Mouse (Mus musculus): ENCODE measurements around the gene Thrb. TPM values are rescaled to one million over a fixed set of nuclear protein-coding genes. Genes with fewer than 3 reads are reported as not detected.
"Not testable (repeated sequence)": the region's sequence is repeated elsewhere in the genome, so short reads cannot be mapped to it uniquely, and the experiment has no call there.

The Thrb gene
- total RNA-seq, 2 experiments from 2014 or later: 30.3 to 33.9 TPM

GRCm38 (mm10) chr14:17917124-17917763 lies 257.2 kb downstream of the Thrb start:
- no peak for DNase-seq
- intact Hi-C loops (cut with DNase I): no loop called here

GRCm38 (mm10) chr14:17917899-17918298 lies 257.8 kb downstream of the Thrb start:
- intact Hi-C loops (cut with DNase I): no loop called here
- no peak for DNase-seq

- no peak for DNase-seq
- intact Hi-C loops (cut with DNase I): no loop called here
These were observed 263.0 kb downstream of the Thrb start for GRCm38 (mm10) chr14:17922807-17923704.

GRCm38 (mm10) chr14:17927469-17927868 lies 267.4 kb downstream of the Thrb start:
- peak; percentile 32 to 36 for DNase-seq
- intact Hi-C loops (cut with DNase I): loop anchor here (1.0 to 5.0 kb wide), 3 partner anchors 185 to 525 kb away; no protein-coding TSS in a partner anchor

- intact Hi-C loops (cut with DNase I): loop anchor here (5.0 kb wide), 1 partner anchor 187 kb away; no protein-coding TSS in a partner anchor
- DNase-seq: no peak
These were observed 269.5 kb downstream of the Thrb start for GRCm38 (mm10) chr14:17929585-17929984.

- no peak for DNase-seq
- intact Hi-C loops (cut with DNase I): no loop called here
These were observed 273.4 kb downstream of the Thrb start for GRCm38 (mm10) chr14:17933475-17933874.

GRCm38 (mm10) chr14:17934779-17935178 lies 274.7 kb downstream of the Thrb start:
- intact Hi-C loops (cut with DNase I): not testable (repeated sequence)

GRCm38 (mm10) chr14:17954038-17954437 lies 294.0 kb downstream of the Thrb start:
- intact Hi-C loops (cut with DNase I): no loop called here
- no peak for DNase-seq

More at GRCm38 (mm10) chr14:17934779-17935178, 274.7 kb downstream of the Thrb start:
- not testable (repeated sequence) for DNase-seq

- no peak for DNase-seq
- intact Hi-C loops (cut with DNase I): no loop called here
These were observed 299.8 kb downstream of the Thrb start for GRCm38 (mm10) chr14:17959901-17960300.

GRCm38 (mm10) chr14:17967117-17967726 lies 307.2 kb downstream of the Thrb start:
- peak; percentile 30 to 47 for DNase-seq
- intact Hi-C loops (cut with DNase I): loop anchor here (2.0 to 5.0 kb wide), 2 partner anchors 308 to 565 kb away; no protein-coding TSS in a partner anchor

GRCm38 (mm10) chr14:17972132-17972531 lies 312.1 kb downstream of the Thrb start:
- intact Hi-C loops (cut with DNase I): no loop called here
- no peak for DNase-seq

- intact Hi-C loops (cut with DNase I): no loop called here
- DNase-seq: no peak
These were observed 312.6 kb downstream of the Thrb start for GRCm38 (mm10) chr14:17972665-17973064.

GRCm38 (mm10) chr14:17975786-17976185 lies 315.7 kb downstream of the Thrb start:
- intact Hi-C loops (cut with DNase I): no loop called here
- no peak for DNase-seq

- intact Hi-C loops (cut with DNase I): no loop called here
- DNase-seq: no peak
These were observed 318.2 kb downstream of the Thrb start for GRCm38 (mm10) chr14:17978259-17978658.

GRCm38 (mm10) chr14:17981258-17981657 lies 321.2 kb downstream of the Thrb start:
- no peak for DNase-seq
- intact Hi-C loops (cut with DNase I): no loop called here

- intact Hi-C loops (cut with DNase I): no loop called here
- no peak for DNase-seq
These were observed 322.0 kb downstream of the Thrb start for GRCm38 (mm10) chr14:17982017-17982416.

- intact Hi-C loops (cut with DNase I): no loop called here
- DNase-seq: no peak
These were observed 323.3 kb downstream of the Thrb start for GRCm38 (mm10) chr14:17983390-17983789.

GRCm38 (mm10) chr14:17983839-17984238 lies 323.8 kb downstream of the Thrb start:
- DNase-seq: no peak

GRCm38 (mm10) chr14:17988580-17988979 lies 328.5 kb downstream of the Thrb start:
- intact Hi-C loops (cut with DNase I): no loop called here

More at GRCm38 (mm10) chr14:17983839-17984238, 323.8 kb downstream of the Thrb start:
- intact Hi-C loops (cut with DNase I): no loop called here

GRCm38 (mm10) chr14:17989182-17989581 lies 329.1 kb downstream of the Thrb start:
- intact Hi-C loops (cut with DNase I): no loop called here
- DNase-seq: no peak

More at GRCm38 (mm10) chr14:17988580-17988979, 328.5 kb downstream of the Thrb start:
- DNase-seq: no peak

GRCm38 (mm10) chr14:17990186-17990585 lies 330.1 kb downstream of the Thrb start:
- DNase-seq: no peak
- intact Hi-C loops (cut with DNase I): no loop called here
